Mouse (Mus musculus) monocyte, adult 2 months (primary cell): ENCODE results near the gene Pacsin1.

Experiments used
- DNase-seq, 2 experiments: peaks; one replicate each; pipeline ENCODE4 v3.0.0; 2022; ENCODE audit warnings: low spot score in 2 of 2, low read depth in 1 of 2

The Pacsin1 gene

GRCm38 (mm10) chr17:27676270-27676669, 21.0 kb downstream of the Pacsin1 start:
- no peak for DNase-seq

- no peak for DNase-seq
These were observed 22.4 kb downstream of the Pacsin1 start for GRCm38 (mm10) chr17:27677756-27678155.

- no peak for DNase-seq
These were observed 23.9 kb downstream of the Pacsin1 start for GRCm38 (mm10) chr17:27678924-27679813.

- no peak for DNase-seq
These were observed 29.7 kb downstream of the Pacsin1 start for GRCm38 (mm10) chr17:27684886-27685549.

- DNase-seq: no peak
These were observed 30.2 kb downstream of the Pacsin1 start for GRCm38 (mm10) chr17:27685550-27685913.

GRCm38 (mm10) chr17:27686395-27686794, 31.1 kb downstream of the Pacsin1 start:
- no peak for DNase-seq

- DNase-seq: no peak
These were observed 35.8 kb downstream of the Pacsin1 start for GRCm38 (mm10) chr17:27690993-27691693.

GRCm38 (mm10) chr17:27699641-27700244, 44.4 kb downstream of the Pacsin1 start:
- no peak for DNase-seq

GRCm38 (mm10) chr17:27700812-27701211, 45.5 kb downstream of the Pacsin1 start:
- no peak for DNase-seq

- no peak for DNase-seq
These were observed 46.5 kb downstream of the Pacsin1 start for GRCm38 (mm10) chr17:27701856-27702255.

- DNase-seq: no peak
These were observed 47.2 kb downstream of the Pacsin1 start for GRCm38 (mm10) chr17:27702518-27702917.

GRCm38 (mm10) chr17:27703961-27704621, 48.8 kb downstream of the Pacsin1 start:
- DNase-seq: no peak

- no peak for DNase-seq
These were observed 50.4 kb downstream of the Pacsin1 start for GRCm38 (mm10) chr17:27705661-27706060.

- DNase-seq: no peak
These were observed 52.8 kb downstream of the Pacsin1 start for GRCm38 (mm10) chr17:27707954-27708661.

- DNase-seq: no peak
These were observed 54.3 kb downstream of the Pacsin1 start for GRCm38 (mm10) chr17:27709650-27710049.

GRCm38 (mm10) chr17:27712832-27713231, 57.5 kb downstream of the Pacsin1 start:
- no peak for DNase-seq

GRCm38 (mm10) chr17:27716804-27717203, 61.5 kb downstream of the Pacsin1 start:
- no peak for DNase-seq

- no peak for DNase-seq
These were observed 62.9 kb downstream of the Pacsin1 start for GRCm38 (mm10) chr17:27718250-27718649.

- no peak for DNase-seq
These were observed 64.4 kb downstream of the Pacsin1 start for GRCm38 (mm10) chr17:27719663-27720062.

- no peak for DNase-seq
These were observed 65.0 kb downstream of the Pacsin1 start for GRCm38 (mm10) chr17:27720326-27720725.
